Mouse (Mus musculus) myocyte (in vitro differentiated cells): ENCODE measurements around the gene Dcaf17. TPM values are rescaled to one million over a fixed set of nuclear protein-coding genes. Genes with fewer than 3 reads are reported as not detected.

ENCODE experiments used
- H3K27me3 ChIP-seq: one replicate; pipeline ENCODE4 v1.6.1; 2011; ENCODE audit not compliant: control insufficient read depth, insufficient read depth, insufficient read length
- H3K36me3 ChIP-seq: one replicate; pipeline ENCODE4 v1.6.1; 2011; ENCODE audit not compliant: control insufficient read depth, insufficient read depth
- H3K4me2 ChIP-seq: one replicate; pipeline ENCODE4 v1.6.1; 2011; ENCODE audit warnings: low read depth, control low read depth
- H3K4me3 ChIP-seq: one replicate; pipeline ENCODE4 v1.5.1; 2011; ENCODE audit warnings: mild to moderate bottlenecking, control low read depth, moderate library complexity
- H3K79me2 ChIP-seq: one replicate; pipeline ENCODE4 v1.6.1; 2011; ENCODE audit not compliant: control insufficient read depth, insufficient read depth
- H3ac ChIP-seq: one replicate; pipeline ENCODE4 v1.6.1; 2011; ENCODE audit not compliant: control insufficient read depth, insufficient read length
- CEBPB ChIP-seq: IDR thresholded peaks from 2 replicates; pipeline ENCODE4 v1.6.1; 2011; ENCODE audit warnings: mild to moderate bottlenecking, moderate library complexity; ENCODE audit not compliant: poor library complexity, insufficient read depth, severe bottlenecking
- E2F4 ChIP-seq: IDR thresholded peaks from one replicate; pipeline ENCODE4 v1.6.1; 2011; ENCODE audit warnings: mild to moderate bottlenecking, control low read depth, moderate library complexity; ENCODE audit not compliant: insufficient read depth
- MAX ChIP-seq: IDR thresholded peaks from one replicate; pipeline ENCODE4 v1.6.1; 2011; ENCODE audit warnings: low read depth, mild to moderate bottlenecking, control low read depth
- MYOD1 ChIP-seq, 3 experiments: IDR thresholded peaks; one replicate each; pipeline ENCODE4 v1.6.1; 2011; ENCODE audit warnings: control low read depth in 2 of 3, low read depth in 2 of 3, mild to moderate bottlenecking in 2 of 3, moderate library complexity in 1 of 3; ENCODE audit not compliant: insufficient read length in 2 of 3, control insufficient read depth in 1 of 3
- MYOG ChIP-seq, 3 experiments: IDR thresholded peaks; one replicate each; pipeline ENCODE4 v1.6.1; 2011; ENCODE audit warnings: control low read depth in 2 of 3, low read depth in 2 of 3, mild to moderate bottlenecking in 2 of 3; ENCODE audit not compliant: insufficient read length in 2 of 3, control insufficient read depth in 1 of 3, insufficient read depth in 1 of 3
- POLR2A ChIP-seq: IDR thresholded peaks from one replicate; pipeline ENCODE4 v1.6.1; 2011; ENCODE audit warnings: low read depth, mild to moderate bottlenecking, control low read depth, moderate library complexity; ENCODE audit not compliant: insufficient read length
- POLR2AphosphoS2 ChIP-seq: IDR thresholded peaks from one replicate; pipeline ENCODE4 v1.6.1; 2011; ENCODE audit warnings: low read depth, control low read depth; ENCODE audit not compliant: insufficient read length
- REST ChIP-seq: IDR thresholded peaks from one replicate; pipeline ENCODE4 v1.6.1; 2011; ENCODE audit warnings: mild to moderate bottlenecking, control low read depth, moderate library complexity; ENCODE audit not compliant: insufficient read depth, insufficient read length
- SRF ChIP-seq: IDR thresholded peaks from one replicate; pipeline ENCODE4 v1.6.1; 2011; ENCODE audit warnings: low read depth; ENCODE audit not compliant: control insufficient read depth, insufficient read length
- TCF12 ChIP-seq: IDR thresholded peaks from one replicate; pipeline ENCODE4 v1.6.1; 2011; ENCODE audit warnings: mild to moderate bottlenecking, control low read depth; ENCODE audit not compliant: poor library complexity, insufficient read depth, severe bottlenecking
- TCF3 ChIP-seq: IDR thresholded peaks from one replicate; pipeline ENCODE4 v1.6.1; 2011; ENCODE audit warnings: low read depth, control low read depth; ENCODE audit not compliant: insufficient read length
- USF1 ChIP-seq: IDR thresholded peaks from one replicate; pipeline ENCODE4 v1.6.1; 2011; ENCODE audit warnings: low read depth, mild to moderate bottlenecking, control low read depth, moderate library complexity
- polyA plus RNA-seq: library from polyadenylated mRNA; unstranded; fragments of >200 nt; fragmentation: generic; extraction: Trizol; gene quantifications from one replicate; pipeline ENCODE4 v1.2.1, GENCODE M21; 2012; ENCODE audit warnings: missing spikeins

Gene Dcaf17
- polyA plus RNA-seq, 1 experiment: 1.9 TPM

DNA sequence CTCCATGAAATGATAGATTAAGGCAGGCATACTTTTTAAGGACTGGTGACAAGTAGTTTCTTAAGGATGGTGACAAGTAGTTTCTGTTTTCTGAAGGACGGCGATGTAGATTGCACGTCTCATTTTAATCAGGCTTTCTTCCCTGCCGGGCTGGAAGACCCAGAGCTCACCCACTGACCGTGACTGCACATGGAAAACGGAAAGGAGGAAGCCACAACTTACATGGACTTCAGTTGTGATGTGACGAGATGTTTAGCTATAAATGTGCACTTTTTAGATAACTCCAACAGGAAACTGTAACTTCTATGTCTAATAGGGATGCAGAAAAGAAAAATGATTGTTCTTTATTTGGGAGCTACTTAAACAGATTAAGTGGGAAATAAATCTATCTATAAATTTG lies 87.3 kb downstream of the Dcaf17 start:
- H3K4me2 ChIP-seq: no peak overlapping the region
- H3K4me3 ChIP-seq: no peak overlapping the region
- no peak overlapping the region for H3ac ChIP-seq
- H3K36me3 ChIP-seq: no peaks in the 10 kb centered on the region
- no peaks in the 10 kb centered on the region for H3K27me3 ChIP-seq
- TF ChIP-seq MAX: no peak
- no peak for TF ChIP-seq POLR2A
- TF ChIP-seq TCF12: no peak
- no peak for TF ChIP-seq MYOD1 (IDR thresholded peaks at IDR 0.05; ENCODE audit: control insufficient read depth in 1 of 3, insufficient read length in 2 of 3, low read depth in 2 of 3)
- TF ChIP-seq CEBPB: no peak
- TF ChIP-seq E2F4: no peak
- TF ChIP-seq SRF: no peak
- no peak for TF ChIP-seq USF1
- no peak for TF ChIP-seq TCF3
- no peak for TF ChIP-seq POLR2AphosphoS2
- no peak for TF ChIP-seq REST
- TF ChIP-seq MYOG (IDR thresholded peaks at IDR 0.05; ENCODE audit: control insufficient read depth in 1 of 3, insufficient read depth in 1 of 3, insufficient read length in 2 of 3, low read depth in 2 of 3): no peak
- no peaks in the 10 kb centered on the region for H3K79me2 ChIP-seq

DNA sequence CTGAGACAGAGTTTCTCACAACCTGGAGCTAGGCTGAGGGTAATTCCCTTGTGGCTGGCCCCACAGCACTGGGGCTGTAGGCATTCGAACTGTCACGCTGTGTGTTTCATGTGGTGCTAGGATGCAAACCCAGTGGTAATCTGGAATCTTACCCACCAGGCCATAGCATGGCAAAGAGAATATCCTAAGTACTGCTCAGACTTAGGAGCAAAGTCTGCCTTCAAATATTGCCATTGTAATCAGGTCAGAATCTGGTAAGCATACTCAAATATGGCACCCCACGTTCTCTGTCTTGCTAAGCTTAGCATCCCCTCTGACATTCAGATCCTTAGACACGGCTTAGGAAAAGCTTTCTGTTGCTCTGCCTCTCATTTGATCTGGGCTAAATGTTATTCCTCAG lies 90.7 kb downstream of the Dcaf17 start:
- H3K4me3 ChIP-seq: no peak overlapping the region
- H3K36me3 ChIP-seq: no peaks in the 10 kb centered on the region
- no peaks in the 10 kb centered on the region for H3K79me2 ChIP-seq
- TF ChIP-seq TCF3 (no peak), POLR2A (no peak), CEBPB (no peak)
- H3ac ChIP-seq: no peak overlapping the region
- no peak overlapping the region for H3K4me2 ChIP-seq
- no peaks in the 10 kb centered on the region for H3K27me3 ChIP-seq

DNA sequence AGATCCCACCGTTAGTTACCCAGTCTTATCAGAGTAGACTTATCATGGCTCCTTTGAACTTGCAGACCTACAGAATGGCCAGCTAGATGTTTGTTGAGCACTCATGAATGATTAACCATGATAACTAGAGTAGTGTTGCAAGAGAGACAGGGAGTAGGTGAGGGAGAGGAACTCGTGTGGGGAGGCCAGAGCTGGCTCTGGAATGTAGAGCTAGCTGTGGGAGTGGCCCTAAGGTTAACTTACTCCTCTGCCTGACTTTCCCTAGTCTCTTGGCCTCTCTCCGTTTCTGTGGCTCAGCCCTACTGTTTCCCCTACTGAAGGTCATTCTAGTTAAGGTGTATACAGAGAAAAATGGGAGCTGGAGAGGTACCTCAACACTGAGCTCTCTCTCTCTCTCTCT lies 91.1 kb downstream of the Dcaf17 start:
- TF ChIP-seq MAX (no peak), POLR2AphosphoS2 (no peak), SRF (no peak), MYOG (IDR thresholded peaks at IDR 0.05; ENCODE audit: control insufficient read depth in 1 of 3, insufficient read depth in 1 of 3, insufficient read length in 2 of 3, low read depth in 2 of 3) (no peak), REST (no peak), TCF12 (no peak), TCF3 (no peak), USF1 (no peak), CEBPB (no peak), MYOD1 (IDR thresholded peaks at IDR 0.05; ENCODE audit: control insufficient read depth in 1 of 3, insufficient read length in 2 of 3, low read depth in 2 of 3) (no peak), POLR2A (no peak), E2F4 (no peak)
- Histone ChIP-seq H3K4me3 (no peak overlapping the region), H3ac (no peak overlapping the region), H3K4me2 (no peak overlapping the region), H3K36me3 (no peaks in the 10 kb centered on the region), H3K27me3 (no peaks in the 10 kb centered on the region), H3K79me2 (no peaks in the 10 kb centered on the region)

DNA sequence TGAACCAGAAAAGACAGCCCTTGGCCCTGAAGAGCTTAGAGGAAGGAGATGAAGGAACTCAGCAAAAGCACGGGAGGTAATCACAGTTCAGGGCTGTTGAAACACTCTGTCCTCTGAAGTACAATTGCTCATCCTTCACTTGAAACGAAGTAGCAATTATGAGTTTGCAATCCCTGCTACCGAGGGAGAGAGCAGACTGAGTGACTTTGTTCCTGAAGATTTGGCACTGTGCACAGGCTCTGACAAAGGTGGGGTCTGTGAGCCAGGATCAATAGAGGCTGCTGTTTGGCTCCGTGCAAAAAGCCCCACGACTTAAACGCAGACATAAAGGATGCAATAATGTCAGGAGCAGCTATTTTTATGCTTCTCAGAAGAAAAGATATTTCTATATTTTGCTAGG lies 92.7 kb downstream of the Dcaf17 start:
- H3K4me2 ChIP-seq: no peak overlapping the region
- no peaks in the 10 kb centered on the region for H3K27me3 ChIP-seq
- H3K4me3 ChIP-seq: no peak overlapping the region
- no peaks in the 10 kb centered on the region for H3K79me2 ChIP-seq
- H3K36me3 ChIP-seq: no peaks in the 10 kb centered on the region
- H3ac ChIP-seq: no peak overlapping the region
- TF ChIP-seq POLR2A: no peak

Other genes starting within 250 kb of the Dcaf17 start
- gene Tlk1, start 229.6 kb upstream of the Dcaf17 start, polyA plus RNA-seq: 9.4 TPM
- gene Mettl8, start 255 bp downstream of the Dcaf17 start, polyA plus RNA-seq: 7.8 TPM
- gene Cybrd1, start 62.6 kb downstream of the Dcaf17 start, polyA plus RNA-seq: 0.02 TPM
- 67.3 TPM for gene Dync1i2, start 156.4 kb downstream of the Dcaf17 start, polyA plus RNA-seq